Comparison of ENCODE assay signal across 37 mouse cellular contexts in the genomic region with DNA sequence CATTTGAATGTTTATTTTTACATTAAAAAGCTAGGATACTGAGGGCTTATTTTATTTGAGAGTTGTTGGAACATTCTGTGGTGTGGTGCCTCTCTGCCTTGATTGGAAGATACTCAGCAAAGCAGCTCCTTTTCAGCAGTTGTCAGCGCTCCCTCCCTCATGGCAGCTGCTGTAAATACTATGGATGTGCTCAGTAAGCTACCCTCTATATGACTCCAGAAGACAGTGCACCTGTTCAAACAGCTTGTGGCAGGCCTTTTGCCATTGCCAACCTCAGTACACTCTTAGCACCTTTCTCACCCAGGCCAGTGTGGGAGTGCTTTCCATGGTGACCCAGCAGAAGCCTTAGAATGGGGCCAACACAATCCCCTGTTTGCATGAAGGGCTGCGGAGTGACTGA. TPM values are rescaled to one million over a fixed set of nuclear protein-coding genes. Genes with fewer than 3 reads are reported as not detected.
"Had no signal": no experiment of that assay in that cellular context is flagged by ENCODE, and none has a peak within 500 bp of the region (broad histone marks: within the 10 kb centered on the region; RNA-seq: fewer than 3 reads in every experiment).

No protein-coding gene starts in this region.

- H3K9me3 ChIP-seq: heart, embryonic 10.5 days; heart, embryonic 12.5 days; heart, embryonic 15.5 days; hindbrain, embryonic 10.5 days; hindbrain, embryonic 12.5 days; hindbrain, embryonic 13.5 days; hindbrain, embryonic 15.5 days; intestine, embryonic 15.5 days; kidney, embryonic 15.5 days had no signal

- H3K27me3 ChIP-seq: heart, embryonic 12.5 days; heart, embryonic 13.5 days; heart, embryonic 15.5 days; hindbrain, embryonic 13.5 days; hindbrain, embryonic 15.5 days; intestine, embryonic 15.5 days; kidney, embryonic 15.5 days had no signal

- H3K4me1 ChIP-seq: heart, embryonic 10.5 days; heart, embryonic 12.5 days; heart, embryonic 13.5 days; heart, embryonic 15.5 days; hindbrain, embryonic 10.5 days; hindbrain, embryonic 12.5 days; hindbrain, embryonic 13.5 days; hindbrain, embryonic 15.5 days; intestine, embryonic 15.5 days; kidney, embryonic 15.5 days had no signal

- H3K4me2 ChIP-seq: heart, embryonic 11.5 days; heart, embryonic 12.5 days; heart, embryonic 13.5 days; heart, embryonic 15.5 days; hindbrain, embryonic 12.5 days; hindbrain, embryonic 13.5 days; hindbrain, embryonic 14.5 days; hindbrain, embryonic 15.5 days; intestine, embryonic 15.5 days; kidney, embryonic 15.5 days had no signal

- DNase-seq: heart, postnatal 10 days; heart, postnatal 14 days; heart, postnatal 36 days; heart, postnatal 4 days; kidney, adult 11 months; kidney, adult 18-20 months; kidney, adult 2 months; kidney, adult 8-10 months; kidney, adult 9 months; kidney, postnatal 10 days; kidney, postnatal 14 days; kidney, postnatal 25 days; kidney, postnatal 36 days; kidney, postnatal 4 days; layer of hippocampus, adult 9-11 months; layer of hippocampus, postnatal 36 days had no signal

- H3K27ac ChIP-seq: heart, embryonic 10.5 days; heart, embryonic 13.5 days; heart, embryonic 15.5 days; hindbrain, embryonic 10.5 days; hindbrain, embryonic 12.5 days; hindbrain, embryonic 13.5 days; hindbrain, embryonic 14.5 days; hindbrain, embryonic 15.5 days; hindbrain, postnatal 0 days; intestine, embryonic 15.5 days; kidney, embryonic 15.5 days; kidney, postnatal 0 days; layer of hippocampus, adult 2 months had no signal

- H3K4me3 ChIP-seq: heart, embryonic 10.5 days; heart, embryonic 12.5 days; heart, embryonic 13.5 days; heart, embryonic 15.5 days; hindbrain, embryonic 10.5 days; hindbrain, embryonic 12.5 days; hindbrain, embryonic 13.5 days; hindbrain, embryonic 15.5 days; intestine, embryonic 15.5 days; kidney, embryonic 15.5 days; layer of hippocampus, adult 2 months had no signal

- H3K36me3 ChIP-seq: heart, embryonic 10.5 days; heart, embryonic 12.5 days; heart, embryonic 13.5 days; heart, embryonic 15.5 days; hindbrain, embryonic 10.5 days; hindbrain, embryonic 12.5 days; hindbrain, embryonic 13.5 days; hindbrain, embryonic 15.5 days; intestine, embryonic 15.5 days; kidney, embryonic 15.5 days had no signal

- H3K9ac ChIP-seq: heart, embryonic 12.5 days; heart, embryonic 13.5 days; heart, embryonic 15.5 days; hindbrain, embryonic 12.5 days; hindbrain, embryonic 13.5 days; hindbrain, embryonic 14.5 days; hindbrain, embryonic 15.5 days; intestine, embryonic 15.5 days; kidney, embryonic 15.5 days had no signal

- ATAC-seq: hindbrain, embryonic 16.5 days; hindbrain, postnatal 0 days; inflammation-experienced regulatory T-cells, adult 6 months; intestine, embryonic 15.5 days; intestine, embryonic 16.5 days; intestine, postnatal 0 days had no signal

RNA-seq across cellular contexts. Expression of gene Ccdc73, which starts 32.4 kb away (rescaled TPM):
- total RNA-seq: hindbrain, postnatal 0 days; layer of hippocampus, adult 18-20 months had no signal
- polyA plus RNA-seq: large intestine, adult 2 months had no signal
